Mouse (Mus musculus): ENCODE data around the gene Gls2. TPM values are rescaled to one million over a fixed set of nuclear protein-coding genes. Genes with fewer than 3 reads are reported as not detected.

The Gls2 gene
- total RNA-seq, 2 experiments from 2014 or later, result 4.8 to 8.2 TPM

DNA sequence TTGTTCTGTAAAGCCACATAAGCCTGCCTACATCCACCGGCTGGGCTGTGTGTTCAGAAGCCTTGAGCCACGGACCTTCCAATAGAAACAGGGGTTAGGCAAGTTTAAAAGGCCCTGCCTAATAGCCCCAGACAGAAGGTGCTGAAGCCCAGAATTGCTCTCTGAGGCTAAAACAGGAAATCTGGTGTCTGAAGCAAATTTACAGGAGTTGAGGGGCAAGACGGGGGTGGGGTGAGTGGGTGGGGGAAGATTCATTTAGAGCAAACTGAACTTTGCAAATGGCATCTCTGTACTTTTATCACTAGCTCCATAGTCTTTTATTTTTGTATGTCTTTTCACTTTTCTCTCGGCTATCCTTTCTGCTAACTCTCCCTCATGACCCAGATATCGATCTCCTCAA is 36.9 kb downstream of the Gls2 start:
- no peak for DNase-seq (ENCODE audit: low spot score in 2 of 2)

DNA sequence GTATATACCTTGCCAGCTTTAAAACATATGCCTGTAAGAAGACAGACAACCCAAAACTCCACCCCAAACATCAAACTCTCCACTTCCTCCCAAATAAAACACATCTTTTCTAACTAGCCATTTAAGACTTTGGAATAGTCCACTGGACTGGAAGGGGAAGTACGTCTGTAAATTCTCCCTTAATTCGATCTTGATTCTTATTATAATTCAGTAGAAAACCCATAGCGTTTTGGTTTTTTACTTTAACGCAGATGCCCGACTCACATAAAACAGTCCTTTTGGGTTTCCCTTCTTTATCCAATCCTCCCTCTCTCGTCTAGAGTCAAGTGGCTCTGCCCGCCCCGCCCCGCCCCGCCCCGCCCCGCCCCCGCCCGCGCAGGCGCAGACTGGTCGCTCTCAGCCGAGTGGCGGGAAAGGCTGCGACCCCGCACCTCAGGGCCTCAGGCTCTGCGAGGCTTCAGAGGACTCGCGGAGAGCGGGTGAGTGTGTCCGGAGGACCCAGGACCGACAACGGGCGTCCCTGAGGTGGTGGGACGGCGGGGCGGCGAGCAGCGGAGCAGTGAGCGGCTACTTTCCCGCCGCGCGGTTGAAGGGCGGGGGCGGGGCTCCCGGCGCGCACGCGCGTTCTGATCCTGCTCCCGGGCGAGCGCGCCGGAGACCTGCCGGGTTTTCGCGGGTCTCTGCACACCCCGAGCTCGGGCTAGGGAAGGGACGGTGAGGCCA is 37.6 kb downstream of the Gls2 start, which contains the start of gene Timeless:
TSS of gene Timeless (plus strand) at position 369 of the 723 bp plus-strand sequence.
- DNase-seq (ENCODE audit: low spot score in 2 of 2), result peak; percentile 82 to 84

GRCm38 (mm10) chr10:128232420-128232985 is 38.2 kb downstream of the Gls2 start:
- DNase-seq (ENCODE audit: low spot score in 2 of 2), result peak in 1 of 2 experiments; percentile 25

GRCm38 (mm10) chr10:128236321-128236720 is 42.1 kb downstream of the Gls2 start:
- no peak for DNase-seq (ENCODE audit: low spot score in 2 of 2)

- DNase-seq (ENCODE audit: low spot score in 2 of 2), result no peak
Measured at GRCm38 (mm10) chr10:128237807-128238480, 43.7 kb downstream of the Gls2 start.

DNA sequence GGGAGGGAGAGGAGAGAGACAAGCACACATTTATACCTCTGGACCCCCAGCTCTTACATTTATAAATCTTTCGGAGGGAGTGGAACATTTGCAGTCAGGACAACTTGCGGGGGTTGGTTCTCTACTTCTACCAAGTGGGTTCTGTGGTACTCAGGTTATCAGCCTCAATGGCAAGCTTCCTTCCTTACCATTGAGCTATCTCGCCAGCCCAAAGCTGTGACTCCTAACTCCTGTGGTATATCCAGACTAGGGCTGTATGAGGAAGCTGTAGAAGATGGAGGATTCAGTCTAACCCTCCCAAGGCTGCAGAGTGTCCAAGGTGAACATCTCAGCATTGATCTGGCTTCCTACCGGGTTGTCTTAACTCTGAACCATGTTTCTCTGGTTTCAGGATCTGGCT is 44.9 kb downstream of the Gls2 start:
- DNase-seq (ENCODE audit: low spot score in 2 of 2), result no peak

- DNase-seq (ENCODE audit: low spot score in 2 of 2), result no peak
Measured at GRCm38 (mm10) chr10:128240131-128240530, 45.9 kb downstream of the Gls2 start.

GRCm38 (mm10) chr10:128243252-128243651 is 49.0 kb downstream of the Gls2 start:
- no peak for DNase-seq (ENCODE audit: low spot score in 2 of 2)

DNA sequence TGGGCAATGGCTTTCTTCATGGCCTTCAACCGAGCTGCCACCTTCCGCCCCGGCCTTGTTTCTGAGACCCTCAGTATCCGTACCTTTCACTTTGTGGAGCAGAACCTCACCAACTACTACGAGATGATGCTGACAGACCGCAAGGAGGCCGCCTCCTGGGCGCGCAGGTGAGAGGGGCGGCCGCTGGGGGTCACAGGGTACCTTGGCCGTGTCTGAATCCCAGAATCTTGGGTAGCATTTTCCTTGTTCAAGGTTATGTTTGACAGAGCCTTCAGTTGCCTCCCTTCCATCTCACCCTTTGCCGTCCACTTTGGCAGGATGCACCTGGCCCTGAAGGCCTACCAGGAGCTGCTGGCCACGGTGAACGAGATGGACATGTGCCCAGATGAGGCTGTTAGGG is 49.9 kb downstream of the Gls2 start:
- DNase-seq (ENCODE audit: low spot score in 2 of 2), result no peak

- no peak for DNase-seq (ENCODE audit: low spot score in 2 of 2)
Measured at GRCm38 (mm10) chr10:128247020-128247732, 52.9 kb downstream of the Gls2 start.

DNA sequence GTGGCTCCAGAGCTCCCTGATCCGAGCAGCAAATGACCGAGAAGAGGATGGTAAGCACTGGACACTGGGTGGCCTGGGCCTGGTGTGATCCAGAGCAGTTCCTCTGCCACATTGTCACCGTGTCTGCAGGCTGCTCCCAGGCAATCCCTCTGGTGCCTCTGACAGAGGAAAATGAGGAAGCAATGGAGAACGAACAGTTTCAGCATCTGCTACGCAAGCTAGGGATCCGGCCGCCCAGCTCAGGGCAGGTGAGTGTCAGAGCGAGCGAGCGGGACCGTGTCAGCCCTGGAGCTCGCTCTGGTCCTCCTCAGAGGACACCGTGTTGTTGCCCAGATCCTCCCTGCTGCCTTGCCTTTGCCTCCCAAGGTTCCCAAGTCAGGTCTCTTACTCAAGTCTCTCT is 56.3 kb downstream of the Gls2 start:
- no peak for DNase-seq (ENCODE audit: low spot score in 2 of 2)

DNA sequence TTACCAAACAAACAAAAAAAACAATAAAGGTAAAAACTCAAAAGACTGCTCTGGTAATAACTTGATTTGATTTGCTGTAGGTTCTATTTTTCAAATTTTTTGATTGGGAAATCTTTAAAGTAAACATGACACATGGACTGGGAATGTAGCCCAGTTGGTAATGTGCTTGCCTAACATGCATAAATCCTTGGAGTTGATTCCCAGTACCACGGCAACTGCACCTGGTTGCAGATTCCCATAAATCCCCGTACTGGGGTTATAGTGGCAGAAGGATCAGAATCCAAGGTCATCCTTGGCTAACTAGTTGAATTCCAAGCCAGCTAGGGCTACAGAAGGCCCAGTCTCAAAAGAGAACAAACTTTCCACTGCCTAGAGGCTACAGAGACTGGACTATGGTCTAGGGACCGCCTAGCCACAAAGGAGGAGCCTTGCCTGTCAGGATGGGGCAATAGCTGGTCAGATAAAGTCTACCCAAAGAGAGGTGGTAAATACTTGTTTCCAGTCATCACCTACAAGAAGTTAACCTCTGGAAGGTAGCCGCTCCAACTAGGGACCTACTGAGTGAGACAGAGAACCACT is 59.5 kb downstream of the Gls2 start, which contains the start of gene Apon:
TSS of gene Apon (plus strand) at position 420 of the 579 bp plus-strand sequence.
- DNase-seq (ENCODE audit: low spot score in 2 of 2), result no peak

- no peak for DNase-seq (ENCODE audit: low spot score in 2 of 2)
Measured at GRCm38 (mm10) chr10:128255925-128256324, 61.7 kb downstream of the Gls2 start.

DNA sequence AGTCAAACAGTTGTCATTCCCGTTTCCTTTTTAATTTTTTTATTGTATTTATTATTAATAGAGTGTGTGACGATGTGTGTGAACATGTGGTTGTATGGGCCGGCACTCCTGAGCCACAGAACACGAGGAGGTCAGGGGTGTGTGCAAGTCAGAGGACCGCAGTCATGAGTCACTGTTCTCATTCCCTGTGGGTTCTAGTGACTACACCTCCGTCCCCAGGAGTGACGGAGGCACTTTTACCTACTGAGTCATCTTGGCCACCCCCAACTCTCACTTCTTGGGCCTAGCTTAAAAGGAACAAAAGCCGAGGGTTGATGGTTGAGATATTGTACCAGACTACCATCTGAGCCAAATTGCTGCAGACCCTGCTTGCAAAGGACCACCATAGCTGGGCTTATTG is 62.1 kb downstream of the Gls2 start:
- DNase-seq (ENCODE audit: low spot score in 2 of 2), result no peak

DNA sequence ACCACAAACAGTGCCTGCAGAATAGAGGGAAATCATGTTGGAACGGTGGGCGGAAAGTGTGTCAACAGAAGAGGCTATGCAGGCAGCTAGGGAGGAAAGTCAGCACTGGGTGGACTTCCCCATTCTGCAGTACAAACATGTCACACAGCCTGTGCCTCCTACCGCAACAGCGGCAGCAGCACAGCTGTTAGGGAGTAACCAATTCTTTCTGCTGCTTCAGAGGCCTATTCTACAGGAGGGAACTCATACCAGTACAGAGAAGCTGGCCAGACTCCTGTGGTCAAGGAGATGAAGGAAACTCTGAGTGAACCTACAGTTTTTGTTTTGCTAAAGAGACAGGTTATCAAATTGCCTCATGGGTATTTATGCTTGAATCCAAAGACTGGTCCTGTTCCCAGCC is 64.7 kb downstream of the Gls2 start:
- no peak for DNase-seq (ENCODE audit: low spot score in 2 of 2)

Other genes with a start within 250 kb of the Gls2 start
- 1 to 10 TPM in 1 of 2 experiments, under 1 TPM in 1; 0.22 to 8.9 TPM for gene Hsd17b6, start 186.8 kb upstream of the Gls2 start, total RNA-seq (2021)
- 10 to 100 TPM; 22.3 to 26.6 TPM for gene Prim1, start 179.3 kb upstream of the Gls2 start, total RNA-seq (2021)
- 100 to 1,000 TPM; 823 to 829 TPM for gene Naca, start 158.9 kb upstream of the Gls2 start, total RNA-seq (2021)
- 100 to 1,000 TPM; 152 to 160 TPM for gene Ptges3, start 135.5 kb upstream of the Gls2 start, total RNA-seq (2021)
- gene Atp5b, start 111.2 kb upstream of the Gls2 start, total RNA-seq (2021), result 1,000 to 10,000 TPM; 2,157 to 2,362 TPM
- gene Baz2a, start 102.9 kb upstream of the Gls2 start, total RNA-seq (2021), result 10 to 100 TPM; 70.6 to 72.2 TPM
- gene Rbms2, start 14.2 kb upstream of the Gls2 start, total RNA-seq (2021), result 100 to 1,000 TPM in 1 of 2 experiments, 10 to 100 TPM in 1; 90.2 to 104 TPM
- gene Spryd4, start 17.4 kb downstream of the Gls2 start, total RNA-seq (2021), result 10 to 100 TPM; 23.2 to 25.9 TPM
- not detected for gene Mip, start 31.4 kb downstream of the Gls2 start, total RNA-seq (2021)
- gene Timeless, start 37.6 kb downstream of the Gls2 start, total RNA-seq (2021), result 10 to 100 TPM; 28.4 to 34.0 TPM
- 1 to 10 TPM in 1 of 2 experiments, not detected in 1; 4.7 TPM for gene Apon, start 59.6 kb downstream of the Gls2 start, total RNA-seq (2021)
- gene Apof, start 74.2 kb downstream of the Gls2 start, total RNA-seq (2021), result 10 to 100 TPM; 13.3 to 76.4 TPM
- 10 to 100 TPM; 41.5 to 45.9 TPM for gene Stat2, start 76.1 kb downstream of the Gls2 start, total RNA-seq (2021)
- gene Il23a, start 104.3 kb downstream of the Gls2 start, total RNA-seq (2021), result not detected
- 10 to 100 TPM; 43.6 to 45.3 TPM for gene Pan2, start 108.9 kb downstream of the Gls2 start, total RNA-seq (2021)
- 100 to 1,000 TPM; 178 to 188 TPM for gene Cnpy2, start 128.0 kb downstream of the Gls2 start, total RNA-seq (2021)
- gene Cs, start 143.3 kb downstream of the Gls2 start, total RNA-seq (2021), result 100 to 1,000 TPM; 300 to 355 TPM
- 10 to 100 TPM; 48.3 to 62.1 TPM for gene Coq10a, start 174.5 kb downstream of the Gls2 start, total RNA-seq (2021)
- gene Ankrd52, start 182.7 kb downstream of the Gls2 start, total RNA-seq (2021), result 10 to 100 TPM; 71.5 to 75.1 TPM
- 10 to 100 TPM in 1 of 2 experiments, 1 to 10 TPM in 1; 5.7 to 13.2 TPM for gene Slc39a5, start 206.8 kb downstream of the Gls2 start, total RNA-seq (2021)
- gene Nabp2, start 217.0 kb downstream of the Gls2 start, total RNA-seq (2021), result 10 to 100 TPM; 69.5 to 72.7 TPM
- gene Rnf41, start 217.2 kb downstream of the Gls2 start, total RNA-seq (2021), result 10 to 100 TPM; 49.9 to 50.9 TPM

Measured in adrenal gland, postnatal 4 days (tissue).